Mouse (Mus musculus): ENCODE data around the gene Ift88. TPM values are rescaled to one million over a fixed set of nuclear protein-coding genes. Genes with fewer than 3 reads are reported as not detected.

The Ift88 gene
- polyA plus RNA-seq (2012; rRNA removed), result 2.1 and 2.2 TPM in 2 replicates

GRCm38 (mm10) chr14:57423432-57424211 is at the start of gene Ift88:
Gene Ift88 (plus strand): TSS chr14:57424062.

GRCm38 (mm10) chr14:57398065-57398757 is 25.7 kb upstream of the Ift88 start, which contains the start of gene Cryl1:
Gene Cryl1 (minus strand): TSS chr14:57398529.

GRCm38 (mm10) chr14:57524671-57525387 is 101.0 kb downstream of the Ift88 start, which contains the start of gene Il17d:
Gene Il17d (plus strand): TSS chr14:57524777.

Other genes starting within 250 kb of the Ift88 start
- 97.9 and 98.3 TPM in 2 replicates for gene Cryl1, start 25.5 kb upstream of the Ift88 start, polyA plus RNA-seq (2012; rRNA removed)
- gene Il17d, start 100.7 kb downstream of the Ift88 start, polyA plus RNA-seq (2012; rRNA removed), result 42.0 and 51.7 TPM in 2 replicates
- gene Eef1akmt1, start 147.6 kb downstream of the Ift88 start, polyA plus RNA-seq (2012; rRNA removed), result 9.3 and 10.3 TPM in 2 replicates
- 1.3 and 1.4 TPM in 2 replicates for gene Xpo4, start 241.4 kb downstream of the Ift88 start, polyA plus RNA-seq (2012; rRNA removed)